Mouse (Mus musculus): ENCODE measurements at regions not wholly inside any gene's neighbourhood (a gene's known extent, or its start where the extent isn't known, plus 50 kb on each side); places are given as distances from the start of the nearest gene placed in this dataset.

GRCm38 (mm10) chr4:53327382-53328165, 112.6 kb upstream of the Slc44a1 start:
- no peaks in the 10 kb centered on the region for H3K79me3 ChIP-seq (ENCODE audit: low read depth)
- no peak overlapping the region for H3ac ChIP-seq (ENCODE audit: control insufficient read depth, insufficient read length, low read depth)
- H3K4me3 ChIP-seq (ENCODE audit: insufficient read depth, poor library complexity, severe bottlenecking): no peak overlapping the region
- H3K27me3 ChIP-seq (ENCODE audit: control insufficient read depth, insufficient read depth, insufficient read length): no peaks in the 10 kb centered on the region
- TF ChIP-seq USF1 (IDR thresholded peaks at IDR 0.05; ENCODE audit: low read depth): no peak
- H3K79me2 ChIP-seq (ENCODE audit: control insufficient read depth, insufficient read depth): no peaks in the 10 kb centered on the region
- H3K36me3 ChIP-seq (ENCODE audit: control insufficient read depth, insufficient read depth): no peaks in the 10 kb centered on the region

GRCm38 (mm10) chr4:53323838-53324237, 116.4 kb upstream of the Slc44a1 start:
- Histone ChIP-seq H3K4me3 (ENCODE audit: insufficient read depth, poor library complexity, severe bottlenecking) (no peak overlapping the region), H3K27me3 (ENCODE audit: control insufficient read depth, insufficient read depth, insufficient read length) (peaks cover 3% of the 10 kb centered on the region), H3ac (ENCODE audit: control insufficient read depth, insufficient read length, low read depth) (no peak overlapping the region), H3K36me3 (ENCODE audit: control insufficient read depth, insufficient read depth) (no peaks in the 10 kb centered on the region), H3K79me2 (ENCODE audit: control insufficient read depth, insufficient read depth) (no peaks in the 10 kb centered on the region), H3K79me3 (ENCODE audit: low read depth) (no peaks in the 10 kb centered on the region)
- TF ChIP-seq MAX (IDR thresholded peaks at IDR 0.05): no peak
- no peak for TF ChIP-seq USF1 (IDR thresholded peaks at IDR 0.05; ENCODE audit: low read depth)
- TF ChIP-seq CEBPB (IDR thresholded peaks at IDR 0.05; ENCODE audit: low read depth): no peak
- TF ChIP-seq FOSL1 (IDR thresholded peaks at IDR 0.05; ENCODE audit: insufficient read depth, low read length, poor library complexity, severe bottlenecking): no peak
- TF ChIP-seq MYOD1 (IDR thresholded peaks at IDR 0.05; ENCODE audit: control insufficient read depth, insufficient read length, low read depth): no peak

DNA sequence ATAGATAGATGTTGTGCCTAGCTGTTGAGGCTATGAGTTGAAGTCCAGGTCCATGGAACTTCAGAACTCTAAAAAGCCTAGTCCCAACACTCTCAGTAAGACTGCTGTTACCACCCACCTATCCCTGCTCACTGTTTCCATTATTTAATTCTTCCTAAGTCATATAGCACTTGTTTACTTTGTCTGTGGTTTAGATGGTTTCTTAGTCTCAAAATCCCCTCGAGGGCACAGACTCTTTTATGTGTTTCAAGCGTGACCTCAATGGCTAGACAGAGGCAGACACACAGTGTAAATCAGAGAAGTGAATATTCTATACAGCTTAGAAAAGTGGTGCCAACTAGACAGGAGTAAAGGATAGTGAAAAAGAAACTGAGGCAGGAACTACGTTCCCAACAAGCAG, 117.0 kb upstream of the Slc44a1 start:
- no peaks in the 10 kb centered on the region for H3K79me3 ChIP-seq (ENCODE audit: low read depth)
- TF ChIP-seq USF1 (IDR thresholded peaks at IDR 0.05; ENCODE audit: low read depth) (no peak), CTCF (IDR thresholded peaks at IDR 0.05; ENCODE audit: control insufficient read depth, insufficient read depth, insufficient read length) (no peak), FOSL1 (IDR thresholded peaks at IDR 0.05; ENCODE audit: insufficient read depth, low read length, poor library complexity, severe bottlenecking) (no peak), MAX (IDR thresholded peaks at IDR 0.05) (no peak), CEBPB (IDR thresholded peaks at IDR 0.05; ENCODE audit: low read depth) (no peak), MYOG (IDR thresholded peaks at IDR 0.05; ENCODE audit: control insufficient read depth, extremely low read depth, insufficient read length) (no peak)
- no peak overlapping the region for H3ac ChIP-seq (ENCODE audit: control insufficient read depth, insufficient read length, low read depth)
- H3K4me3 ChIP-seq (ENCODE audit: insufficient read depth, poor library complexity, severe bottlenecking): no peak overlapping the region
- H3K27me3 ChIP-seq (ENCODE audit: control insufficient read depth, insufficient read depth, insufficient read length): peaks cover 5% of the 10 kb centered on the region
- H3K79me2 ChIP-seq (ENCODE audit: control insufficient read depth, insufficient read depth): no peaks in the 10 kb centered on the region
- H3K36me3 ChIP-seq (ENCODE audit: control insufficient read depth, insufficient read depth): no peaks in the 10 kb centered on the region

- H3K79me2 ChIP-seq (ENCODE audit: control insufficient read depth, insufficient read depth): no peaks in the 10 kb centered on the region
- H3K4me3 ChIP-seq (ENCODE audit: insufficient read depth, poor library complexity, severe bottlenecking): no peak overlapping the region
- no peaks in the 10 kb centered on the region for H3K79me3 ChIP-seq (ENCODE audit: low read depth)
- no peak overlapping the region for H3ac ChIP-seq (ENCODE audit: control insufficient read depth, insufficient read length, low read depth)
- no peaks in the 10 kb centered on the region for H3K36me3 ChIP-seq (ENCODE audit: control insufficient read depth, insufficient read depth)
- no peak for TF ChIP-seq USF1 (IDR thresholded peaks at IDR 0.05; ENCODE audit: low read depth)
- no peak for TF ChIP-seq CTCF (IDR thresholded peaks at IDR 0.05; ENCODE audit: control insufficient read depth, insufficient read depth, insufficient read length)
- TF ChIP-seq MYOG (IDR thresholded peaks at IDR 0.05; ENCODE audit: control insufficient read depth, extremely low read depth, insufficient read length): no peak
- no peak for TF ChIP-seq MYOD1 (IDR thresholded peaks at IDR 0.05; ENCODE audit: control insufficient read depth, insufficient read length, low read depth)
- TF ChIP-seq FOSL1 (IDR thresholded peaks at IDR 0.05; ENCODE audit: insufficient read depth, low read length, poor library complexity, severe bottlenecking): no peak
- no peak for TF ChIP-seq MAX (IDR thresholded peaks at IDR 0.05)
- peaks cover 8% of the 10 kb centered on the region for H3K27me3 ChIP-seq (ENCODE audit: control insufficient read depth, insufficient read depth, insufficient read length)
Observed at GRCm38 (mm10) chr4:53322484-53322883, 117.7 kb upstream of the Slc44a1 start.

DNA sequence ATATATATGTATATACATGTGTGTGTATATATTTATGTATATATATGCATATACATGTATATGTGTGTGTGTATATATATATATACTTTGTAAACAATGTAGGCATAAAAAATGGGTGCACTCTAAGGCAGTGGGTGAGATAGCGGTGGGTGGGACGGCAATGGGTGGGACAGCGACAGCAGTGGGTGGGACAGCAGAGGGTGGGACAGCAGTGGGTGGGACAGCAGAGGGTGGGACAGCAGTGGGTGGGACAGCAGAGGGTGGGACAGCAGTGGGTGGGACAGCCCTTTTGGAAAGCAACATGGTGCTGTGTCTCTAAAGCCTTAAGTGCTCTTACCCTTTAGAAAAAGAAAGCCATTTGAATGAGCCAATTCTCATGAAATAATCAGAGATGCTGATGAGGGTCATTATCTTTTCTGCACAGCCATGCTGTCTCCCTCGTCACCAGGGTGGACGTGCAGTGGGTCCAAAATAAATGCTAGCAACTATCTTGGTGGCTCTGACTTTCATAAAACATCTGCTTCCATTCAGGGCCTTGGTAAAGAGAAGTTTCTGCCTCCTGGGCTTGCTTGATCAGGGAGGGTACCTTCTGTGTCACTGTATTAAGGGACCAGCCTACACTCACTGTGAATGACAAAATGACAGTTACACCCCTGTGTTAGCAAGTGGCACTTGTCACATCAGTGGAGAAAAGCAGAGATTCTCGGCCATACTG, 119.3 kb upstream of the Slc44a1 start:
- TF ChIP-seq CEBPB (IDR thresholded peaks at IDR 0.05; ENCODE audit: low read depth) (no peak), FOSL1 (IDR thresholded peaks at IDR 0.05; ENCODE audit: insufficient read depth, low read length, poor library complexity, severe bottlenecking) (no peak), MAX (IDR thresholded peaks at IDR 0.05) (no peak), MYOD1 (IDR thresholded peaks at IDR 0.05; ENCODE audit: control insufficient read depth, insufficient read length, low read depth) (no peak), CTCF (IDR thresholded peaks at IDR 0.05; ENCODE audit: control insufficient read depth, insufficient read depth, insufficient read length) (no peak), USF1 (IDR thresholded peaks at IDR 0.05; ENCODE audit: low read depth) (no peak)
- H3K36me3 ChIP-seq (ENCODE audit: control insufficient read depth, insufficient read depth): no peaks in the 10 kb centered on the region
- H3K4me3 ChIP-seq (ENCODE audit: insufficient read depth, poor library complexity, severe bottlenecking): no peak overlapping the region
- H3ac ChIP-seq (ENCODE audit: control insufficient read depth, insufficient read length, low read depth): no peak overlapping the region
- H3K27me3 ChIP-seq (ENCODE audit: control insufficient read depth, insufficient read depth, insufficient read length): peaks cover 13% of the 10 kb centered on the region
- H3K79me3 ChIP-seq (ENCODE audit: low read depth): no peaks in the 10 kb centered on the region
- H3K79me2 ChIP-seq (ENCODE audit: control insufficient read depth, insufficient read depth): no peaks in the 10 kb centered on the region

DNA sequence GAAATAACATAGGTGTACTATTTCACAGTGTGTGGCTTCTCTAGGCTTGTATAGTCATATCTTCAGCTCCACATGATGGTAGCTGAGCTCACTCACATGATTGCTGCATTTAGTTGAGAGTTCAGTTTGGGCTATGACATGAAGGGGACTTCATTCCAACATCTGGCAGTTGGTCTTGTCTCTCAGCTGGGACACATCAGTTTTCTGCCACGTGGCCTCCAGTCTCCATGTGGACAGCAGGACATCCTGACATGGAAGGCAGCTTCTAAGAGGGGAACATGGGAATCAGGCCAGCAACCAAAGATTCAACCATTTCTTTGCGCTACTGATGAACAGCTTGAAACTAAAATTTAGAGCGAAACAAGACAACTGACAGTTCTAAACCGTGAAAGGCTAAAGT, 121.2 kb upstream of the Slc44a1 start:
- no peaks in the 10 kb centered on the region for H3K36me3 ChIP-seq (ENCODE audit: control insufficient read depth, insufficient read depth)
- no peaks in the 10 kb centered on the region for H3K79me3 ChIP-seq (ENCODE audit: low read depth)
- H3K27me3 ChIP-seq (ENCODE audit: control insufficient read depth, insufficient read depth, insufficient read length): peaks cover 17% of the 10 kb centered on the region
- H3K4me3 ChIP-seq (ENCODE audit: insufficient read depth, poor library complexity, severe bottlenecking): no peak overlapping the region
- TF ChIP-seq CTCF (IDR thresholded peaks at IDR 0.05; ENCODE audit: control insufficient read depth, insufficient read depth, insufficient read length) (no peak), CEBPB (IDR thresholded peaks at IDR 0.05; ENCODE audit: low read depth) (no peak), MAX (IDR thresholded peaks at IDR 0.05) (no peak), MYOD1 (IDR thresholded peaks at IDR 0.05; ENCODE audit: control insufficient read depth, insufficient read length, low read depth) (no peak), USF1 (IDR thresholded peaks at IDR 0.05; ENCODE audit: low read depth) (no peak), FOSL1 (IDR thresholded peaks at IDR 0.05; ENCODE audit: insufficient read depth, low read length, poor library complexity, severe bottlenecking) (no peak)
- H3ac ChIP-seq (ENCODE audit: control insufficient read depth, insufficient read length, low read depth): no peak overlapping the region
- no peaks in the 10 kb centered on the region for H3K79me2 ChIP-seq (ENCODE audit: control insufficient read depth, insufficient read depth)
